Mouse (Mus musculus) MEL-GATA-1-ER (cell line): Measurements from ENCODE around the gene H2afx.
"Not testable (repeated sequence)": the region's sequence is repeated elsewhere in the genome, so short reads cannot be mapped to it uniquely, and the experiment has no call there.

Source experiments
- DNase-seq: peaks from one replicate; pipeline ENCODE4 v3.0.0-alpha.2; 2012; ENCODE audit warnings: low read depth; ENCODE audit errors: extremely low read depth

Gene H2afx

DNA sequence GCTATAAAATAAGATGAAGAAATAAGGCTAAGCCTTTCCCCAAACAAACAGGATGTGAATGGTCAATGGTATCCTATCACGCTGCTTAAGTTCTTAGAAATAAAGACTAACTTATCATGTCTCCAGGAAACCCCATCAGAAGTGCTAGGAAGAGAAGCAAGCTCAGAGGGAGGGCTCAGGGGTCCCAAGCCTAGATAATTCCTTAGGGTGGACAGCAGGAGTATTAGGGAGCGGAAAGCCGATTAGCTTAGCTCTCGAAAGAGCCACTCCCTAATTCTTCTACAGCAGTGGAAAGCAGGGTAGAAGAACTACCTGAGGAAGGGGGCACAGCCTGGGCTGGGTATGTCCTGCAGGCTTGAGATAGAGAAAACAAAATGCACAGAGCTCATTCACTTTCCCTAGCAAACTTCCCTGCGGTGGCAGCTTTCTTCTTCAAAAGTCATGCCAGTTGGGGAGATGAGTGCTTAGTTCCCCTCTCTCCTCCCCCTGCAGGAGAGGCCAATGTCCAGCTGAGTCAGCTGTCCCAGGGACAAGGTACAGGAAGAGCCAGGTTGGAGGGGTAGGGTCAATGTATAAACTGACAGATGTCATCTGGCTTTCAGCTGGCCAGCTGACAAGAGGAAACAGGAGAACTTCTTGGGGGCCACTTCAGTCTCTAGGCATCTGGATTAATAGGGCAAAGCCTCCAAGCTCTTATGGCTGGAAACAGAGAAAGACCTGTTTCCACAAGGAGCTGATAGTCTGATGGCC, 16.2 kb upstream of the H2afx start:
- DNase-seq, result no peak

DNA sequence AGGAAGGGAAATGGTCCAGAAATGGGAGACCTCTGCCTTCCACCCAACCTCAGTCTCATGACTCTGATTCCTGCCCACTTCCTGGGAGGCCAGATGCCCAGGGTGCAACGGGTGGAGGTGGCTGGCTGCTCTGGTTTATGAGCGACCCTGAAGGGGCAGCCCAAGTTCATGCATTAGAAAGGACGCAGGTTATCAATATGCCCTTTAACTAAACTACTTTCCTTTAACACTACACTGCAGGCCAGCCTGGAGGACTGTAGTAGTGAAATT, 15.7 kb upstream of the H2afx start:
- DNase-seq, result no peak

DNA sequence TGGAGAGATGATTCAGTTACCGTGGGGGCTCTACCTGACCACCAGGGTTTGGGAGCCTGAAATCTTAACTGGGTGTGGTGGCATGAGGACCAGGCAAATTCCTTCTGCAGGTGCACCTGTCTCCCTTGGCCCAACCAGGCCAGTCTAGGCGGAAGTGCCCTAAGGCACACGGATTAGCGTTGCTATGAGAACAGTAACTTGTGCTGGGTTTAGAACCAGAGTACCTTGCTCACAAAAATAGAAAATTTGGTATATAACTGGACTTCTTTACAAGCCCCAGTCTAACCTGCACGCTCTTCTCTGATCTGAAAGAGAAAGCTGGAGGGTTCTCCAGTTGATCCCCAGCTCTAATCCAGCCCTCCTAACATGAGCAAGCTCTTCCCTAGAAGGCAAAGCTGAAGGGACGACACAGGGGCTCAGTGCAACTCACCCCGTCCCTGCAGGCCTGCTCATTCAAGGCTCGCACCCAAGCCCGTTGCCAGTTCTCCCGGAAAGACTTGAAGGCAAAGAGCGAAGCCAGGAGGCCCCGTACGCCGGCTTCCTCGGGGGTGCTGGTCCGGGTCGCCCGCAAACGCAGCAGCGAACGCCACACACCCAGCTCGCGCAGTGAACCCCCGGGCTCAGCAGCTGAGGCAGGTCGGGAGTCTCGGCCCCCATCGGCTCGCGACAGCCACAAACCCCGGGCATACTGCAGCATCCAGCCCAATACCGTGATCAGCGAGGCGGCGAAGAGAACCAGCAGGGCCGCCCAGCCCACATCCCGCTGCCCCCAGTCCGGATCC, 15.2 kb upstream of the H2afx start:
- no peak for DNase-seq

DNA sequence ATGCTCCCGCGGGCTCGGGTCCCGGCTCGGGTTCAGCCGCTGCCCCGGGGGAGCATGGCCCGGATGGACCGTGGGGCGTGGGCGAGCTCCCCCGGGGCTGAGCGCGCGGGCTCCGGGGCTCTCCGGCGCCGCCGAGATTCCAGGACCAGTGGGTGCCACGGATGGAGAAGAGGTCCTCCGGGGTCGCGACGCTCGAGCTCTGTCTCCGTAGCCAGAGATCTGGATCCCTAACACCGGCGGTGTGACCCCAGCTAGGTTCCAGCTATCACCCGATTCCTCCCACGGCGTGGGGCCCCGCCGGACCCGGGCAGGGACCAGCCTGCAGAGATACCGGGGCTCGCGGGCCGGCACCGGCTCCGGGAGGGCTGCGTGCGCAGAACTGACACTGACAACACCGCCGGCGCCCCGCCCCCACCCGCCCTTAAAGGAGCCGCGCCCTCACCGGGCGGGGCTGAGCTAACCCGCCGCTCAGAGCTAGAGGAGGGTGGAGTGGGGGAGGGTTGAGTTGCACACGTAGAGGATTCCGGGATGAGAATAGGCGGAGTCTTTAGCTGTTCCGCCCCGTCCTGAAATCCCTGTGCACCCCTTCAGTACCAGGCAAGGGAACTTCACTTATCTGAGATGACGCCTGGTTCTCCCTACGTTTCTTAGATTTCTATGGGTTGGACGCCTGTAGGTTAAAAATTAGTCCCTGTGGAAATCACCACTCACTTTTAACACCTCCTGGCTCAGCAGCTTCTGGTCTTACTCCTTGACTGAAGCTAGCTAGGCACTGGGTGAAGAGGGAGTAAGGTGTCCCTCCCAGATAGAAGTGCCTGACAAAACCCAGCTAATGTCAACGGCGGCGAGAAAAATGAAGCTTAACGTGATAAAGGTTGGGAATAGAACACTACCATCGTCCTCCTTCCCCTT, 14.4 kb upstream of the H2afx start, which contains the start of gene C2cd2l:
C2cd2l (minus strand) TSS at position 399 of the 912 bp plus-strand sequence.
- peak; percentile 87 for DNase-seq

DNA sequence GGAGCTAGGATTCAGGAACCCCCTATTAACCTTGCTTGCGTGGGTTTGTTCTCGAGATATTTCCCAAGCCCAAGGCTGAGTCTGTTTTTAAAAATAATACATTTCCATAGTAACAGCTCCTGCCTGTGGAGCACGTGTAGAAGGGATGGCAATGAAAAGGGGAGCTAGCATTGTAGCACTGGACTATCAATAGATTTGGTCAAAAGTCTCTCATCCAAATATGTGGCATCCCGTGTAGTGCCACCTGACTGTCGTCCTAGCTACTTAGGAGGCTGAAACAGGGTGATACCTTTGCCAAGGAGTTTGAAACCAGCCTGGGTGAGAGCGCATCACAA, 13.7 kb upstream of the H2afx start:
- no peak for DNase-seq

DNA sequence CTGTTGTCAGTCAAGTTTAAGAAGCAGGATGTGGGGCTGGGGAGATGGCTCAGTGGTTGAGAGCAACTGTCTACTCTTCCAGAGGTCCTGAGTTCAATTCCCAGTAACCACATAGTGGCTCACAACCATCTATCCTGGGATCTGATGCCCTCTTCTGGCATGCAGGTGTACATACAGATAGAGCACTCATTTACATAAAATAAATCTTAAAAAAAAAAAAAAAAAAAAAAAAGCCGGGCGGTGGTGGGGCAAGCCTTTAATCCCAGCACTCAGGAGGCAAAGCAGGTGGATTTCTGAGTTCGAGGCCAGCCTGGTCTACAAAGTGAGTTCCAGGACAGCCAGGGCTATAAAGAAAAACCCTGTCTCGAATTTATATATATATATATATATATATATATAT, 10.8 kb upstream of the H2afx start:
- not testable (repeated sequence) for DNase-seq

DNA sequence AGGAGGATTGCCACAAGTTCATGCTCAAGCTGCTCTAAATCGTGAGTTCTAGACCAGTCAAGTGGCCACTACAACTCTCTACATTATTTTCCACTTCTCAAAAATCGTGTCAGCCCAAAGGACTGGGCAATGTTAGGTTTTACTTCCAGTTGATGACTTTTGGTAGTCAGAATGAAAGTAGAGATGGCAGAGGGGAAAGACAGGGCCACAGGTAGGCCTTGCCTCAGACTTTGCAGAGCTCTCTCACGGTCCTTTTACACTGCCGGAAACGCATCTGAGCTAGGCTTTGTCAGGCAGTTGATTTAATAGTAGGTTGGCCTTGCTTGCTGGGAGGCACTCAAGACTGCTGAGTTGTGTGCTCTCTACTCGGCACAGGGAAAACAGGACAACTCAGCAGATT, 10.3 kb upstream of the H2afx start:
- no peak for DNase-seq

DNA sequence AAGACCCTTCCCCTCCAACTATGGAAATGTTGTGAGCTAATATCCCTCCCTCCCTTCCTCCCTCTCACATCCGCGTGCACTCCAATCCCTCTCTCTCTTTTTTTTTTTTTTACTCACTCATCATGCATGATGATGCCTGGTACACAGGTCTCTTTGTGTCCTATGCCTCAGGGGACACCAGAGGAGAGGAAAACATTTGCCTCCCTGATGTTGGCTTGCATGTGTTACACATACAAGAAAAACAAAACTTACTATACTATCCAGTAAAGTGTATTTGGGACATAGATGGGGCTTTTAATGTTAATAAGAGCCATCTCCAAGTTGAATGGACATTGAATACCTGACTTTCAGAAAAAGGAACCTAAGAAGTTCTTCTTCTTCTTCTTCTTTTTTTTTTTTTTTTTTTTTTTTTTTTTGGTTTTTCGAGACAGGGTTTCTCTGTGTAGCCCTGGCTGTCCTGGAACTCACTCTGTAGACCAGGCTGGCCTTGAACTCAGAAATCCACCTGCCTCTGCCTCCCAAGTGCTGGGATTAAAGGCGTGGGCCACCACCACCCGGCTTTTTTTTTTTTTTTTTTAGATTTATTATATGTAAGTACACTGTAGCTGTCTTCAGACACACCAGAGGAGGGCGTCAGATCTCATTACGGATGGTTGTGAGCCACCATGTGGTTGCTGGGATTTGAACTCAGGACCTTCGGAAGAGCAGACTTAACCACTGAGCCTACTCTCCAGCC, 9.3 kb upstream of the H2afx start:
- DNase-seq, result not testable (repeated sequence)

DNA sequence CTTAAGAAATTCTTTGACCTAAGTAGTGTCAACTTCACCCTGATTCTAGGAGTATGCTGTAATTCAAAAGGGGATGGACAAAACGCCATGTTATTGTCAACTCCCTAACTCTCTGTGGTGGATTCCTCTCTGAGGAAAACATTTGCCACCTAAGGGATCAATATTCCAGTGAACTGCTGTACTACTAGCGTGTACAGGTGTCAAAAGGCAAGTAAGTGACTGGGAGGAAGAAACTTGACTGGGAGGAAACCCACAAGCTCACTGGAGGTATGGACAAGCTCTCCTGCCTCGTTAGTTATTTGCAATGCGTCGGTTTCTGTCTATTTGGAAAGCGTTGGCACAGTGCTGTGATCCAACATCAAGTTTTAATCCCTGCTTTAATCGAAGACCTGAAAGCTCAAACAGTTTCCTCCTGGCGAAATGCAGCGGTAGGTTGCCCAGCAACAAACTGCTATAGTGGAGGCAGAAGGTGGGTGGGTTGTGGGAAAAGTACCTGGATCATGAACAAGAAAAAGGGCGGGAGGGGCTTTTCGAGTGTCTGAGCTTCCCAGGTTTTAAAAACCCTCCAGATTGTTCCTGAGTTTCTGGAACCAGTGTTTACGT, 8.6 kb upstream of the H2afx start, which contains the start of gene Dpagt1:
Dpagt1 (plus strand) TSS at position 252 of the 603 bp plus-strand sequence.
- no peak for DNase-seq

DNA sequence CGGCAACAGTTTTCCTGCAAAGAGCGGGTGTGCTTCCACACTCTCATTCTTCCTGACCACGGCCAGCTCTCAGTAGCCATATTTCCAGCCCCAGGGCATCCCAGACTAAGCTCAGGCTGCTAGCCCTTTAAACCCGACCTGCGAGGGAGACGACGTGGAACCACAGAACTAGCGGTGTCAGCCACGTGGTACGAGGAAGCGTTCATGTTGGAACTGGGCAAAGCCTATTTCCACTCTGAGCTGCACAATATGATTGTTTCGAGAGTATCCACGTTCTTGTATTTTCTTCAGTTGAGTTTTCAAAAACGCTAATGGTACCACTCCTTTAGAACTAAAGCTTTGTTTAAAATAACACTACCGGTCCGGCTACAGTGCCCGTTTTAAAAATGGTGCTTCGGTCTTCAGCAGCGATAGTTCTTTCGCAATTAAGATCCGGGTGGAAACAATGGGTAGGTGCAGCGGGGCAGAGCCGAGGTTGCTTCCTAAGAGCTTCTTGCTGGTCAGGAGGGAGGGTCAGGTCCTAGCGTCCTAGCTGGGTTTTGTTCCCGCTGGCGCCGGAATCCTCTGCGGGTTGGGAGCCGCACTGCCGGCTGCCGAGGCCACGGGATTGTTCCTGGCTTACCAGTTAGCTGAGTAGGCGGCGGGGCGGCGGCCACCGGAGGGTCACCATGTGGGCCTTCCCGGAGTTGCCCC, 8.0 kb upstream of the H2afx start:
- peak; percentile 84 for DNase-seq

DNA sequence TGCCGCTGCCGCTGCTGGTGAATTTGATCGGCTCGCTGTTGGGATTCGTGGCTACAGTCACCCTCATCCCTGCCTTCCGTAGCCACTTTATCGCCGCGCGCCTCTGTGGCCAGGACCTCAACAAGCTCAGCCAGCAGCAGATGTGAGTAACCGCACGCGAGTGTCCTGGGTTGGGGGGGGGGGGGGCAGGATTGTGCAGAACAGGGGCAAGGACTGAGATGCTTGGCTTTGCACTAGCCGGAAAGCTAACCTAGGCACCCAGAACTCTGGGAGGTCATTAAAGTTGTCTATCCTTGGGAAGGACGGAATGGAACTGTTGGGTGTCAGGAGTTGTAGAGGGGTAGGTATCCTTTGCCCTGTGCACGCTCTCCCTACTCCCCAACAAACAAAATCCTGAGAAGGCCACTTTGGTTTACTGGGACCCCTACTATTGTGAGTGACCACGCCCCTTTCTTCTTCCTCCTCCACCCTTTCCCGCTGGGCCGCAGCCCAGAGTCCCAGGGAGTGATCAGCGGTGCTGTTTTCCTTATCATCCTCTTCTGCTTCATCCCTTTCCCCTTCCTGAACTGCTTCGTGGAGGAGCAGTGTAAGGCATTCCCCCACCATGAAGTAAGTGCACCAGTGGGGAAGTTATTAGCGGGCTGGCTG, 7.3 kb upstream of the H2afx start:
- DNase-seq, result no peak

DNA sequence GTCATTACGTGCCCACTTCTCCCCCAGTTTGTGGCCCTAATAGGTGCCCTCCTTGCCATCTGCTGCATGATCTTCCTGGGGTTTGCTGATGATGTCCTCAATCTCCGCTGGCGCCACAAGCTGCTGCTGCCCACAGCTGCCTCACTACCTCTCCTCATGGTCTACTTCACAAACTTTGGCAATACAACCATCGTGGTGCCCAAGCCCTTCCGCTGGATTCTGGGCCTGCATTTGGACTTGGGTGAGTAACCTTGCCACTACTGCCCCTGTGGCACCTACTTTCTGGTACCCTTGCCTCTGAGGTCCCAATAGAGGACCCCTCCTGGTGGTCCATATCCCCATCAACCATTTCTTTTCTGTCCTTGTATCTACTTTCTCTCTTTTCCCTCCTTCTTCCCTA, 6.6 kb upstream of the H2afx start:
- no peak for DNase-seq

DNA sequence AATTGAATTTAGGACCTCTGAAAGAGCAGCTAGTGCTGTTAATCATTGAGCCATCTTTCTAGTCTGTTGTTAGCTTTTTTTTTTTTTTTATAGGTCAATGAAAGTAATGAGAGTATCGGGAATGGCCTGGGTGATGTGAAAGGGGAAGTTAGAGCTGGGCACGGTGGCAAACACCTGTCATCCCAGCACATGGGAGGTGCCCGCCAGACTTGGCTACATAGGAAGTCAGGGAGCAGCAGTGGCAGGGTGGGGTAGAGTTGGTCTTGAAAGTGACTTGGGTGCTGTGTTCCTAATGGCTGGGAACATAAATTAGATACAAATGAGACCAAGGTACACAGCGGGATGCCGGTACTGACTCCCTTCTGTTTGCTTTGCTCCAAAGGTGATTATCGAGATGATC, 3.8 kb upstream of the H2afx start:
- no peak for DNase-seq

DNA sequence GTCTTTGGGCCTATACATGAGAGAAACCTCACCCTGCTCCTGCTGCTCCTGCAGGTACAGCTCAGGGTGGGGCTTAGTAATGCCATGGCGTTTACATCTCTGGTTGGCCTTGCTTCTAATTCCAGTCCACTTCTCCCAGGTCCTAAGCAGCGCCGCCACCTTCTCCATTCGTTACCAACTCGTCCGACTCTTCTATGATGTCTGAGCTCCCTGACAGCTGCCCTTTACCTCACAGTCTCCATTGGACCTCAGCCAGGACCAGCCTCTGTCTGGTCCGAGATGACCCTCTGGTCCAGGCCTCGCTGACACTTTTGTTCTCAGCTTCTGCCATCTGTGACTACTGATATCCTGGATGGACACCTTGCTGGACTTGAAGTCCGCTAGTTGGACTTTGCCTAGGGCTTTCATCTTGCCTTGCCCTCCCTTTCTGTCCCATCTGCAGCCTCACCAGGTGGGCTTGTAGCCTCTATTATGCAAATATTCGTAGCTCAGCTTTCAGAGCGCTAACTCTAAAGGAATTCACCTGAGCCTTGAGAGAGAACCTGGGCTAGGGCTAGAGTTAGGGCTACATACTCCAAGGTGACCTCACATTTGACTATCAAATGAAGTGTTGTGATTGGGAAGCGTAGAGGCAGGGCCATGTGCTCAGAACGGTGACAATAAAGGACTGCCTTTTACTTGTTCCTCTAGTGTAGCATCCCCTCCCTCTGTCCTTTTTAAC, 1.4 kb upstream of the H2afx start:
- no peak for DNase-seq

DNA sequence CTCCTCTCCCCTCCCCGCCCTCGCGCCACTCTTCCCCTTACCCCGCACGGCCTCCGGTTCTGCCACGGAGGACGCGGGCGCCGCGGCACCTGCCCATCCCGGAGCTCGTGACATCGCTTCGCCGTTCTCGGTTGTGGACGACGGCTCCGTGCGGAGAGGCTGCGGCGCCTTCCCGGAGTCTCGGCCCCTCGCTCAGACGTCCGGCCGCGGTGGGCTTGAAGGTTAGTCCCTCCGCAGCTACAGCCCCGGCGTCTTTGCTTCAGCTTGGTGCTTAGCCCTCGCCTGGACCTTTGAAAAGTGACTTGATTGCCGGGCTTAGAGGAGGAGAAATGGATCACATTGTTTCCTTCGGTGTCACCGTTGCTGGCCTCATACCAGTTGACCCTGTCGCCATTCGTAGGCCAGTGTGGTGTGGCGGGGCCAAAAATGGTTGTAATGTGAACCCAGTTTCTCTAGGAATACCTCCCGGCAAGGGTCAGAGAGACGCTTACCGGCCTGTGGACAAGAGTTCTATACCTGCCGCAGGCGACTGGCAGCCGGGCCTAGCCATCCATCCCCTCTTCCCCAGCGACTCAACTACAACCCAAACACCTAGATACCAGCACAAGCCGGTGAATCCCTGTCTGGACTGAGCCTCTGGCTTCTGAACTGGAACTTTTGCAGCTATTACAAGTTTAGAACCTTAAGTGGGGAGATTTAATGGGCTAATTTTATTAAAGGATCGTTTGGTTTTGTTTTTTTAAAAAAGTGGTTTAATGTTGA, 1.0 kb downstream of the H2afx start:
- DNase-seq, result no peak

DNA sequence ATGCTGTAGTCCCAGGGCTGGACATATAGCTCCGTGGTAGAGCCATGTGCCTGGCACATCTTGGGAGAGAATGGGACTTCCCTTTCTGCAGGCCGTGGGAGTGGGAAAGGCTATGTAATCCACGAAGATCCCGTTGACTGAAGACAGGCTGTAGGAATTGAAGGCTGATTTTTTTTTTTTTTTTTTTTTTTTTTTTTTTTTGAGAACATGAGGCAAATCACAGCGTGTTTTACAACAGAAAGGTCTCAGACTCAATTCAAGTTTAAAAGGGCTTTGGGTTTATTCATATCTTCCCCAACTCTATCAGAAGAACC, 1.6 kb downstream of the H2afx start:
- DNase-seq, result no peak

DNA sequence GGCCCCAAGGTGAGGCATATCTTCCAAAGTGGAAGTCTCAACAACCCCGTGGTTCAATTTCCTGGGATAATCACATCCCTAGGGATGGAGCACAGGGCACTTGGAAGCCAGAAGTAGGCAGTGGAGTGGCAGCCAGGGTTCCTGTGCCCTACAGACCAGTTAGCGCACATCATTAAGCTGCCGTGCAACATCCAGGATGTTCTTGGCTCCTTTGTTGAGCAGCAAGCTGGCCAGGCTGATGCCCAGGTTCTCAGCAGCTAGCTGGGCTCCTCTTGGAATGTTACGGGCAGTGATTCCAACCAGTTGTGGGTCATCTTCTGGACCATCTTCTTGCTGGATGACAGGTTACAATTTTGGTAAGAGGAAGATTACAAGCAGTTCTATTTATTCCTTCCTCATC, 2.0 kb downstream of the H2afx start:
- DNase-seq, result not testable (repeated sequence)

DNA sequence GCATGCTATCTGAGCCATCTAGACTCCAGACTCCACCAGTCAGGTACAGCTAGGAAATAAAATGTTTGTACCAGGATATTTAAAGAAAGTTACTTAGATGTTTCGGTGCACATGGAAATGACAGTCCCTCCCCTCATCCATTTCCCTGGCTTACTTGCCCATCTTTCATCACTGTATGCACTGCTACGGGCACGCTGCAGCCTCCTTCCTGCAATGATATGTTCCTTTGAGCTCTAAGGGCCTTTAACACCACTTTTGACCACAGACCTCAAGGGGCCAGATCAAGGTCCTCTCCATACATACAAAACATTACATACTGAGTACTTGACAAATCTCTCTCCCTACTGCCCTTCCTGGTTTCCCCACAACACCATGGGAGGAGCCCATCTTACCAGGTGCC, 2.5 kb downstream of the H2afx start:
- no peak for DNase-seq
